Mouse (Mus musculus): Measurements from ENCODE around the gene 4930562C15Rik. TPM values are rescaled to one million over a fixed set of nuclear protein-coding genes. Genes with fewer than 3 reads are reported as not detected.
A peak's percentile ranks its signal among the peaks of the same experiment; 100 is the strongest.

Gene 4930562C15Rik
- polyA plus RNA-seq, 1 experiment from 2014 or later: 0.44 TPM

GRCm38 (mm10) chr16:4881400-4882351, 46.5 kb downstream of the 4930562C15Rik start:
- DNase-seq (ENCODE audit: low spot score): no peak
- 78% methylated on average over 10 of the region's 10 CpGs for WGBS

GRCm38 (mm10) chr16:4884930-4885329, 49.7 kb downstream of the 4930562C15Rik start:
- 58% methylated on average over 10 of the region's 10 CpGs for WGBS
- H3K27ac ChIP-seq: peak overlapping the region; percentile 94
- H3K4me3 ChIP-seq: no peak overlapping the region
- H3K9me3 ChIP-seq: no peaks in the 10 kb centered on the region
- no peaks in the 10 kb centered on the region for H3K27me3 ChIP-seq (ENCODE audit: insufficient read depth, poor library complexity, severe bottlenecking)
- DNase-seq (ENCODE audit: low spot score): no peak
- H3K4me1 ChIP-seq: peaks cover 42% of the 10 kb centered on the region
- no peaks in the 10 kb centered on the region for H3K36me3 ChIP-seq

More at GRCm38 (mm10) chr16:4881400-4882351, 46.5 kb downstream of the 4930562C15Rik start:
- Histone ChIP-seq H3K4me3 (peak overlapping the region; percentile 93), H3K27me3 (ENCODE audit: insufficient read depth, poor library complexity, severe bottlenecking) (no peaks in the 10 kb centered on the region), H3K36me3 (peaks cover 2% of the 10 kb centered on the region; the same call in 1 of the 2 replicates), H3K4me1 (peaks cover 40% of the 10 kb centered on the region), H3K27ac (peak overlapping the region; percentile 98), H3K9me3 (no peaks in the 10 kb centered on the region)

GRCm38 (mm10) chr16:4885760-4886689, 50.8 kb downstream of the 4930562C15Rik start, which contains the start of gene Mgrn1:
Mgrn1 (plus strand) TSS chr16:4886249.
- under 1% methylated on average over 64 of the region's 74 CpGs for whole genome bisulfite sequencing
- peak; percentile 96 for DNase-seq (ENCODE audit: low spot score)
- H3K4me1 ChIP-seq: peaks cover 47% of the 10 kb centered on the region
- H3K36me3 ChIP-seq: peaks cover 3% of the 10 kb centered on the region
- H3K9me3 ChIP-seq: no peaks in the 10 kb centered on the region
- peak within 1 kb of the TSS; percentile 94 for H3K27ac ChIP-seq
- peak within 1 kb of the TSS; percentile 93 for H3K4me3 ChIP-seq
- no peaks in the 10 kb centered on the region for H3K27me3 ChIP-seq (ENCODE audit: insufficient read depth, poor library complexity, severe bottlenecking)

GRCm38 (mm10) chr16:4886690-4887020, 51.4 kb downstream of the 4930562C15Rik start:
- Histone ChIP-seq H3K9me3 (no peaks in the 10 kb centered on the region), H3K4me3 (peak overlapping the region; percentile 93), H3K36me3 (peaks cover 8% of the 10 kb centered on the region), H3K27me3 (ENCODE audit: insufficient read depth, poor library complexity, severe bottlenecking) (no peaks in the 10 kb centered on the region), H3K4me1 (peaks cover 47% of the 10 kb centered on the region), H3K27ac (peak overlapping the region; percentile 94)
- no peak for DNase-seq (ENCODE audit: low spot score)
- WGBS: 2% methylated on average over 8 of the region's 8 CpGs

- H3K4me3 ChIP-seq: no peak overlapping the region; the same call in 1 of the 2 replicates
- no peak for DNase-seq (ENCODE audit: low spot score)
- H3K27me3 ChIP-seq (ENCODE audit: insufficient read depth, poor library complexity, severe bottlenecking): no peaks in the 10 kb centered on the region
- H3K4me1 ChIP-seq: peaks cover 45% of the 10 kb centered on the region
- peaks cover 12% of the 10 kb centered on the region for H3K36me3 ChIP-seq
- H3K9me3 ChIP-seq: no peaks in the 10 kb centered on the region
- peak overlapping the region; percentile 72 for H3K27ac ChIP-seq
- WGBS: 31% methylated on average over 4 of the region's 4 CpGs
Measured at GRCm38 (mm10) chr16:4890201-4890709, 55.0 kb downstream of the 4930562C15Rik start.

- 85% methylated on average over 6 of the region's 6 CpGs for WGBS
- no peak overlapping the region for H3K27ac ChIP-seq
- H3K4me3 ChIP-seq: no peak overlapping the region
- peaks cover 55% of the 10 kb centered on the region for H3K4me1 ChIP-seq
- H3K36me3 ChIP-seq: peaks cover 12% of the 10 kb centered on the region
- no peaks in the 10 kb centered on the region for H3K9me3 ChIP-seq
- H3K27me3 ChIP-seq (ENCODE audit: insufficient read depth, poor library complexity, severe bottlenecking): no peaks in the 10 kb centered on the region
- DNase-seq (ENCODE audit: low spot score): no peak
Measured at GRCm38 (mm10) chr16:4892171-4892570, 57.0 kb downstream of the 4930562C15Rik start.

- no peaks in the 10 kb centered on the region for H3K27me3 ChIP-seq (ENCODE audit: insufficient read depth, poor library complexity, severe bottlenecking)
- 66% methylated on average over 7 of the region's 7 CpGs for WGBS
- H3K36me3 ChIP-seq: peaks cover 12% of the 10 kb centered on the region
- H3K9me3 ChIP-seq: no peaks in the 10 kb centered on the region
- H3K4me3 ChIP-seq: no peak overlapping the region
- no peak for DNase-seq (ENCODE audit: low spot score)
- H3K27ac ChIP-seq: peak overlapping the region; percentile 12; the same call in 1 of the 2 replicates
- H3K4me1 ChIP-seq: peaks cover 50% of the 10 kb centered on the region
Measured at GRCm38 (mm10) chr16:4894201-4894908, 59.1 kb downstream of the 4930562C15Rik start.

- no peaks in the 10 kb centered on the region for H3K9me3 ChIP-seq
- WGBS: 26% methylated on average over 5 of the region's 5 CpGs
- peaks cover 36% of the 10 kb centered on the region for H3K4me1 ChIP-seq
- peak overlapping the region; percentile 60 for H3K27ac ChIP-seq
- DNase-seq (ENCODE audit: low spot score): no peak
- H3K27me3 ChIP-seq (ENCODE audit: insufficient read depth, poor library complexity, severe bottlenecking): no peaks in the 10 kb centered on the region
- H3K4me3 ChIP-seq: 0 out of 2 replicates have a peak overlapping the region, but pooled peaks have one; percentile 1
- H3K36me3 ChIP-seq: peaks cover 5% of the 10 kb centered on the region; the same call in 1 of the 2 replicates
Measured at GRCm38 (mm10) chr16:4896249-4897027, 61.2 kb downstream of the 4930562C15Rik start.

GRCm38 (mm10) chr16:4897146-4897730, 62.0 kb downstream of the 4930562C15Rik start:
- Histone ChIP-seq H3K4me3 (0 out of 2 replicates have a peak overlapping the region, but pooled peaks have one; percentile 1), H3K27ac (peak overlapping the region; percentile 60), H3K9me3 (no peaks in the 10 kb centered on the region), H3K27me3 (ENCODE audit: insufficient read depth, poor library complexity, severe bottlenecking) (no peaks in the 10 kb centered on the region), H3K4me1 (peaks cover 35% of the 10 kb centered on the region), H3K36me3 (peaks cover 4% of the 10 kb centered on the region; the same call in 1 of the 2 replicates)
- no peak for DNase-seq (ENCODE audit: low spot score)
- 47% methylated on average over 7 of the region's 7 CpGs for WGBS

- H3K4me3 ChIP-seq: no peak overlapping the region
- H3K27ac ChIP-seq: no peak overlapping the region
- WGBS: 91% methylated on average over 6 of the region's 6 CpGs
- no peaks in the 10 kb centered on the region for H3K27me3 ChIP-seq (ENCODE audit: insufficient read depth, poor library complexity, severe bottlenecking)
- H3K9me3 ChIP-seq: no peaks in the 10 kb centered on the region
- H3K4me1 ChIP-seq: peaks cover 41% of the 10 kb centered on the region
- peaks cover 3% of the 10 kb centered on the region; the same call in 1 of the 2 replicates for H3K36me3 ChIP-seq
- no peak for DNase-seq (ENCODE audit: low spot score)
Measured at GRCm38 (mm10) chr16:4898881-4899280, 63.7 kb downstream of the 4930562C15Rik start.

GRCm38 (mm10) chr16:4899711-4900110, 64.5 kb downstream of the 4930562C15Rik start:
- H3K27me3 ChIP-seq (ENCODE audit: insufficient read depth, poor library complexity, severe bottlenecking): no peaks in the 10 kb centered on the region
- H3K27ac ChIP-seq: no peak overlapping the region
- no peak overlapping the region for H3K4me3 ChIP-seq
- peaks cover 37% of the 10 kb centered on the region for H3K4me1 ChIP-seq
- H3K36me3 ChIP-seq: peaks cover 3% of the 10 kb centered on the region; the same call in 1 of the 2 replicates
- DNase-seq (ENCODE audit: low spot score): no peak
- 79% methylated on average over 2 of the region's 2 CpGs for WGBS
- H3K9me3 ChIP-seq: no peaks in the 10 kb centered on the region

Data from heart, embryonic 10.5 days (tissue).